Mouse (Mus musculus): ENCODE measurements around the gene Tbx6.
"Not testable (repeated sequence)": the region's sequence is repeated elsewhere in the genome, so short reads cannot be mapped to it uniquely, and the experiment has no call there.

Tbx6 gene

DNA sequence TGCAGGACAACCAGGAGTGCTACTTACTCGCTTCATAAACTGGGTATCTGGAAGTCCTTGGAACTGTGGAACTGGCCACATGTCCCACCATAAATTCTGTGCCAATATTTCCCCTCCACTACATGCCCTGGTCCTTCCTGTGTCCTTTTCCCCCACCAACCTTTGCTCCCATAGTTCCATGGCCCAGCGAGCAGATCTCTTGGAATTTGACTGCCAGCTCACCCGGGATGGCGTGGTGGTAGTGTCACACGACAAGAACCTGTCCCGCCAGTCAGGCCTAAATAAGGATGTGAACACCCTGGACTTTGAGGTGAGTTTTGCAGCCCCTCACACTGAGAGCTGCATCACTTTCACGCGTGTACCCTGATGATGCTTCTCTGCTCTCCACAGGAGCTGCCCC, 14.3 kb upstream of the Tbx6 start:
- no peak for DNase-seq (ENCODE audit: low spot score)

- DNase-seq (ENCODE audit: low spot score) = no peak
Observed at GRCm38 (mm10) chr7:126770784-126771183, 10.5 kb upstream of the Tbx6 start.

GRCm38 (mm10) chr7:126773351-126773750, 7.9 kb upstream of the Tbx6 start:
- DNase-seq (ENCODE audit: low spot score) = no peak

DNA sequence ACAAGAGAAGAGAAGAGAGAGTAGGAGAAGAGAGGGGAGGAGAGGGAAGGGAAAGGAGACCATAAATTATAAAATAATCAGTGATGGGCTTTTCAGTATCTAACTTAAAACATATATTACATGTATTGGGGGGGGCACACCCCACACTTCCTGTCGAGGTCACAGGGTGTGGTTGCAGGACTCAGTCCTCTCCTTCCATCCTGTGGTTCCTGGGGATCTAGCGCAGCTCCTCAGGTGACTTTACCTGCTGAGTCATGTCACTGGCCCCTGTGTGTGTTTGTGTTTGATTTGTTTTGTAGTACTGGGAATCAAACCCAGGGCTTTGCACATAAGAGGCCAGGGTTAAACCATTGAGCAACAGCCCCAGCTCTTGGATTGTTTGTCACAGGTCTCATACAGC, 6.8 kb upstream of the Tbx6 start:
- no peak for DNase-seq (ENCODE audit: low spot score)

- DNase-seq (ENCODE audit: low spot score) = no peak
Observed at GRCm38 (mm10) chr7:126775185-126775977, 5.9 kb upstream of the Tbx6 start.

DNA sequence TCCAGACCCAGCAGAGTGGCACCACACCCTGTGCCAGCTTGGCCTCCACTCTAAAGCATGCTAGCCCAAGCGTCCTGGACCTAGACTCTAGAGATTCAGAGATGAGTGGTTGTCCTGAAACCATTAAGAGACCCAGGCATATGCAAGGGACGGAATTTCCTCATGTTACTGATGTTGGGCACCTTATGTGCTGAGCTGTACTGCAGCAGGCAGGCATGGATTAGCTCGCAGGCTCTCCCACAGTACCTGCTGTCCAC, 5.4 kb upstream of the Tbx6 start:
- DNase-seq (ENCODE audit: low spot score) = no peak

- peak; percentile 96 for DNase-seq (ENCODE audit: low spot score)
Observed at GRCm38 (mm10) chr7:126776598-126777057, 4.7 kb upstream of the Tbx6 start, which contains the start of gene Ypel3. Gene Ypel3 (plus strand): TSS chr7:126776955.

DNA sequence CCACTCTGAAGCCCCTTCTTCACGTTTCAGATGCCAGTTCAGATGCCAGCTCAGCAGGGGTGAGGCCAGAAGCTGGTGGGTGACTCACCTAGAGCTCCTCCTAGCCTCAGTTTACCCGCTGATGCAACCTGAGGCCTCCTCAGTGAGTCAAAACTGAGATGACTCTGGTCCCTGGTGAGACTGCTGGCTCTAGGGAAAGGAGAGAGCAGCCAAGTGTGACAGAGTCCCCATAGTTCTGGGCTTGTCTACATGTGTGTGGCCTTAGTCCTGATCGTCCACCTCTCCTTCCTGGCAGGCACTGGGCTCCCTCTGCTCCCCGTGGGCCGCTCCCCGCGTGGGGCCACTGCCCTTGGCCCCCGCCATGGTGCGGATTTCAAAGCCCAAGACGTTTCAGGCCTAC, 3.8 kb upstream of the Tbx6 start:
- no peak for DNase-seq (ENCODE audit: low spot score)

- DNase-seq (ENCODE audit: low spot score) = no peak
Observed at GRCm38 (mm10) chr7:126778147-126778546, 3.1 kb upstream of the Tbx6 start.

DNA sequence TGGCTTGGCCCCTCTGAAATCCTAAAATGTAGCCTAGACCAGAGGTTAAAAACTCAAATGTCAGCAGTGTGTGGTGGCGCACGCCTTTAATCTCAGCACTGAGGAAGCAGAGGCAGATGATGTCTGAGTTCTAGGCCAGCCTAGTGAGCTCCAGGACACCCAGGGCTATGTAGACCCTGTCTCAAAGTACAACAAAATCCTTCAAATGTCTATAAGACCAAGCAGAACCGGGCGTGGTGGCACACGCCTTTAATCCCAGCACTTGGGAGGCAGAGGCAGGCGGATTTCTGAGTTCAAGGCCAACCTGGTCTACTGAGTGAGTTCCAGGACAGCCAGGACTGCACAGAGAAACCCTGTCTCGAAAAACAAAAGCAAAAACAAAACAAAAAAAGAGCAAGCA, 2.2 kb upstream of the Tbx6 start:
- DNase-seq (ENCODE audit: low spot score) = not testable (repeated sequence)

DNA sequence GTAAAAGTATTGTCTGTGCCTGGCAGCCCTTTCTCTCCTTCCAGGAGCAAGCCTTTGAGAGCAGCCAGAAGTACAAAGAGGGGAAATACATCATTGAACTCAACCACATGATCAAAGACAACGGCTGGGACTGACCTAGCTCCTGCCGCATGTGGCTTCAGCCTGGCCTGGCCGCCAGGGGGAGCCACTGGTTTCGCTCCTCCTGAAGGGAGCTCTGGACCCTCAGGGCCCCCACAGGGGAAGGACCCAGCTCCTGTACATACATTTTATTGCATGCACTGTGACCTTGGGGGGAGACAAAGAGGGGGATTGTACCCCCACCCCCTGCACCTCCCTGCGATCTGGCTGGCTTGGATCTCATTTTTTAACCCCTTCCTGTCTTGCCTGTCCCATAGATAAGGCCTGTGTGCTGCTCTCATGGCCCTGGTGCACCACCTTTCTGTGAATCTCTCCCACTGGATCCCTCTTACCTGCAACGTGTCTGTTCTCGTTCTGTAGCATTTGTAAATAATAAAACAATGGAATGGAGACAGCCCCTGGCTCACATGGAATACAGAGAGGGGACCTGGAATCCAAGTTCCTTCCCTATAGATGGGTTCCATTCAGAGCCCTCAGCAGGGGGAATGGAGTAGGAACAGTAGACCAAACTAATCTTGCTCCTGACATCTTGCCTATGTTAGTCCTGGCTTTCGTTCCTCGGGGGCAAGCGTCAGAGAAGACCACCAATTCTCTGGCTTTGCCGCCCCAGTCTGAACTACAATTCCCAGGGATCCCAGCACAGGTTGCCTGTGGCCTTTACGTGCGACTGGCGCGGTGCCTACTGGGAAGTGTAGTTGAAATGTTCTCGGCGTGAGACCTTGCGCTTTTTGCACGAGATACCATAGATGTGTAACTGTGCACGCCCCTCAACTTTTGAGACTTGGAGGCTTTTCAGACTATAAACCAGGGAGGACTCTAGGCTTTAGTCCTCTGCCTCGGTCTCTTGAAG, 1.0 kb upstream of the Tbx6 start:
- peak; percentile 95 for DNase-seq (ENCODE audit: low spot score)

- no peak for DNase-seq (ENCODE audit: low spot score)
Observed at GRCm38 (mm10) chr7:126781661-126782370, 533 bp downstream of the Tbx6 start.

GRCm38 (mm10) chr7:126782693-126783092, 1.4 kb downstream of the Tbx6 start:
- no peak for DNase-seq (ENCODE audit: low spot score)

- peak; percentile 64 for DNase-seq (ENCODE audit: low spot score)
Observed at GRCm38 (mm10) chr7:126784469-126784868, 3.2 kb downstream of the Tbx6 start.

- no peak for DNase-seq (ENCODE audit: low spot score)
Observed at GRCm38 (mm10) chr7:126785056-126785455, 3.8 kb downstream of the Tbx6 start.

DNA sequence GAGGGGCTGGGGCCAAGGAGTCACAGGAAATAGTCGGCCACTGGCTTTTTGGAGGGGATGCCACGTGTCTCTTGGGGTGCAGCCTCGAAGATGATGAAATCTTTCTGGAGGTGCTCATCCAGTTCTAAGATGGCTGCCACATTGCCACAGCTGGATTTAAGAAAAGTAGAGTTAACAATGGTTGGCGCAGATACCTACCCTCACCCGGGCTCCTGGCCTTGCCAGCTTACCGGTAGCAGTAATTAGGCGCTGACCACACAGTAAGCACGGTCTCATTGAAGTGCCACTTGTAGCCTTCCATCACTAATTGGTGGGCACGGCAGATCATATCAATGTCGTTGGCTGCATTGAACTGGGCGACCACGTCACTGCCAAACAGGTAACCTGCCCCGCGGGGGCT, 4.9 kb downstream of the Tbx6 start:
- no peak for DNase-seq (ENCODE audit: low spot score)

- no peak for DNase-seq (ENCODE audit: low spot score)
Observed at GRCm38 (mm10) chr7:126789141-126789540, 7.9 kb downstream of the Tbx6 start.

GRCm38 (mm10) chr7:126791851-126792720, 10.8 kb downstream of the Tbx6 start, which contains the start of gene Ppp4c:
Gene Ppp4c (minus strand): TSS chr7:126792496.
- peak; percentile 97 for DNase-seq (ENCODE audit: low spot score)

DNA sequence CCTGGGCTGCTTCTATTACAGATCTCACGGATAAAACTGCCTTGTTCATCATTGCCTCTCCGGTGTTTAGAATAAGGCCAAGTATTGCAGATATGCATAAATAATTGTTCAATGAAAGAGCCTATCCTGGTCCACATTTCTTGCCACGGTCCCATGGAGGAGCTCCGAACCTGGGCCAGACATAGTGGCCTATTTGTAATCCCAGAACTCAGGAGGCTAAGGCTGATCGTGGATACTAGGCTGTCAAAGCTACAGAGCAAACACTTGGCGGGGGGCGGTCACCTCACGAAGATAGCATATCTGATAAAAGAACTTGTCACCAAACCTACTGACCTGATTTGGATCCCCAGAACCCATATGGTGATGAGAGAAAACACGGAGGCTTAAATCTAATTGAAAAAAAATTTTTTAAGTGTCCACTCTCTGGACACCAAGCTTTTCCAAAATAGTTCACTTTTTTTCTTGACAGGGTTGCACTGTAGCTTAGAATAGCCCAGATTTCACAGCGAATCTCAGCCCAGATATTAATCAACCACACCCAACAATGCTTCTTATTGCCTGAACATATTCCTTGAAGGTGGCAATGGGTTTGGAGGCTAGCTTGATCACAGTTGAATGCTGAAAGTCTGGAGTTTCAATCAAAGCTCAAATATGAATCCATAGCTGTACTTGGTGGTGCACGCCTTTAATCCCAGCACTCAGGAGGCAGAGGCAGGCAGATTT, 11.6 kb downstream of the Tbx6 start:
- no peak for DNase-seq (ENCODE audit: low spot score)

- DNase-seq (ENCODE audit: low spot score) = no peak
Observed at GRCm38 (mm10) chr7:126793456-126794270, 12.4 kb downstream of the Tbx6 start.
